Mouse (Mus musculus): ENCODE results near the gene Arpc1a.

- TF ChIP-seq POLR2A (IDR thresholded peaks at IDR 0.05; ENCODE audit: borderline replicate concordance, low read depth, low read length), result no peak
- TF ChIP-seq CTCF (IDR thresholded peaks at IDR 0.05; ENCODE audit: low read depth, low read length), result no peak
Observed at GRCm38 (mm10) chr5:145096195-145096594, 12.6 kb downstream of the Arpc1a start.

All from bone marrow macrophage, adult 2 months (primary cell).